Mouse (Mus musculus) stomach, postnatal 0 days (tissue): ENCODE results near the gene Cdk5rap3.

Source experiments
- CTCF ChIP-seq: IDR thresholded peaks from 2 replicates; pipeline ENCODE4 v1.5.1; 2016; ENCODE audit warnings: antibody characterized with exemption, low read depth, mild to moderate bottlenecking, moderate library complexity
- EP300 ChIP-seq: optimal IDR thresholded peaks from 2 replicates; pipeline ENCODE3; 2016; ENCODE audit warnings: antibody characterized with exemption

GRCm38 (mm10) chr11:96861878-96862289, 54.4 kb downstream of the Cdk5rap3 start:
- TF ChIP-seq CTCF (peak; percentile 99), EP300 (no peak)
